Mouse (Mus musculus): Measurements from ENCODE around the gene Acot10. TPM values are rescaled to one million over a fixed set of nuclear protein-coding genes. Genes with fewer than 3 reads are reported as not detected.
"Not testable (repeated sequence)": the region's sequence is repeated elsewhere in the genome, so short reads cannot be mapped to it uniquely, and the experiment has no call there.

Gene Acot10
- 0.05 TPM for polyA plus RNA-seq (2012; fragmentation: generic; extraction: Trizol)
- long read RNA-seq, experiment 1 = 0 reads
- long read RNA-seq, experiment 2 = 0 reads

DNA sequence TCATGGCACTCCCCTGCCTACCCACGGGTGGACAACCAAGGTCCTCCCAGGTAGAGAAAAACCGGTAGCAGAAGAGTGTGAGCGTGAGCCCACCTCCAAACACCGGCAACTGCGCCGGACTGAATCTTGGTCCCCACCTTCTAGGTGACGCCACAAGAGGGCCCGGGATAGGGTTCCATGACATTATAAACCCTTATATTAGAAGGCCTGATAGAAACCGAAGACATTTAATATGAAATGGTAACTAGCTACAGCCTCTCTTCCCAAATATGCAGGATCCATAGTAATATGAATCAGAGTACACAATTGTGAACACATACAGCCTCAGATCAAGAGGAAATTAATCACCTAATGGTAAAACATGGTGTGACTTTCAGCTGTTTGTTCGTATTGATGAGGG lies at the start of gene Acot10:
Gene Acot10 (minus strand): TSS at position 101 of the 400 bp plus-strand sequence.
- no peak within 1 kb of the TSS for H3ac ChIP-seq (ENCODE audit: control insufficient read depth, insufficient read length, low read depth)
- no peaks in the 10 kb centered on the region for H3K79me3 ChIP-seq (ENCODE audit: low read depth)
- no peak for TF ChIP-seq MYOD1 (IDR thresholded peaks at IDR 0.05; ENCODE audit: control insufficient read depth, insufficient read length, low read depth)
- no peak for TF ChIP-seq CTCF (IDR thresholded peaks at IDR 0.05; ENCODE audit: control insufficient read depth, insufficient read depth, insufficient read length)
- TF ChIP-seq MAX (IDR thresholded peaks at IDR 0.05) = no peak
- no peak for TF ChIP-seq MYOG (IDR thresholded peaks at IDR 0.05; ENCODE audit: control insufficient read depth, extremely low read depth, insufficient read length)
- no peak for TF ChIP-seq CEBPB (IDR thresholded peaks at IDR 0.05; ENCODE audit: low read depth)
- no peak for TF ChIP-seq FOSL1 (IDR thresholded peaks at IDR 0.05; ENCODE audit: insufficient read depth, low read length, poor library complexity, severe bottlenecking)
- TF ChIP-seq USF1 (IDR thresholded peaks at IDR 0.05; ENCODE audit: low read depth) = no peak
- H3K79me2 ChIP-seq (ENCODE audit: control insufficient read depth, insufficient read depth) = no peaks in the 10 kb centered on the region
- no peak within 1 kb of the TSS for H3K4me3 ChIP-seq (ENCODE audit: insufficient read depth, poor library complexity, severe bottlenecking)
- H3K36me3 ChIP-seq (ENCODE audit: control insufficient read depth, insufficient read depth) = no peaks in the 10 kb centered on the region
- no peaks in the 10 kb centered on the region for H3K27me3 ChIP-seq (ENCODE audit: control insufficient read depth, insufficient read depth, insufficient read length)

DNA sequence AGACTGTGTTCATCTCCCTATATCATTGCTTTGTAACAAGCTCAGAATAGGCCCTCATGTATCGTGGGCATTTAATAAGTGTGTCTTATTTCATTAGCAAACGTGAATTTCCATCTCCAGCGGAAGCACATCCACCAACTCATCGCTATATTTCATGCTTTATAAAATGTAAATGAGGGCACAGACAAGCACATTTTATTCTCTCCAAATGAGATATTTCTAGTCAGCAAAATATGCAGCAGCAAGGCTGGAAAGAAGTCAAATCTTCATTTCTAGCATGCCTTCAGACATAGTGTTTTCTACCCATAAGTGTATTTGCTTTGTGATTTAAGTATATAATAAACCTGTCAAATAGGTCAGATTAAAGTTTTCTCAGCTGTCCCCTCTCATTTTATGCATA lies 45.3 kb upstream of the Acot10 start:
- TF ChIP-seq USF1 (IDR thresholded peaks at IDR 0.05; ENCODE audit: low read depth) = no peak
- TF ChIP-seq CEBPB (IDR thresholded peaks at IDR 0.05; ENCODE audit: low read depth) = no peak
- no peak for TF ChIP-seq MYOD1 (IDR thresholded peaks at IDR 0.05; ENCODE audit: control insufficient read depth, insufficient read length, low read depth)
- TF ChIP-seq MYOG (IDR thresholded peaks at IDR 0.05; ENCODE audit: control insufficient read depth, extremely low read depth, insufficient read length) = no peak
- no peak for TF ChIP-seq FOSL1 (IDR thresholded peaks at IDR 0.05; ENCODE audit: insufficient read depth, low read length, poor library complexity, severe bottlenecking)
- TF ChIP-seq CTCF (IDR thresholded peaks at IDR 0.05; ENCODE audit: control insufficient read depth, insufficient read depth, insufficient read length) = no peak
- no peak for TF ChIP-seq MAX (IDR thresholded peaks at IDR 0.05)
- no peak overlapping the region for H3ac ChIP-seq (ENCODE audit: control insufficient read depth, insufficient read length, low read depth)
- H3K27me3 ChIP-seq (ENCODE audit: control insufficient read depth, insufficient read depth, insufficient read length) = no peaks in the 10 kb centered on the region
- no peaks in the 10 kb centered on the region for H3K79me3 ChIP-seq (ENCODE audit: low read depth)
- H3K4me3 ChIP-seq (ENCODE audit: insufficient read depth, poor library complexity, severe bottlenecking) = no peak overlapping the region
- H3K36me3 ChIP-seq (ENCODE audit: control insufficient read depth, insufficient read depth) = no peaks in the 10 kb centered on the region
- no peaks in the 10 kb centered on the region for H3K79me2 ChIP-seq (ENCODE audit: control insufficient read depth, insufficient read depth)

DNA sequence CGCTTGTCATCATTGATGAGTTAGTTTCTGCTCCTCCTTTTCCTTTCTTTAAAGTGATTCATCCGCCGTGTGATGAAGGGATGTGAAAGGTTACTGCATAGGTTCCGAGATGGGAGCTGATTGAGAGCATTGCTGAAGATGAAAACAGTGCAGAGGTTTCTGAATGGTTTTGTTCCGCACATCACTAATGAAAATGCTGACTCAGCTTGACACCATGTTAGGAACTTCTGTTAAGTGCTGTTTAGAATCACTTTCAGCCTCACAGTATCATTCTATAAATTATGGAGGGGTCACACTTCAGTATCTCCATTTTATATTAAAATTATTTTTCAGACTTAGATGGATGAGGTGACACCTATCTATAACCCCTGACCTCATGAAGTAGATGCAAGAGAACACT lies 29.7 kb upstream of the Acot10 start:
- Histone ChIP-seq H3K4me3 (ENCODE audit: insufficient read depth, poor library complexity, severe bottlenecking) (no peak overlapping the region), H3K79me2 (ENCODE audit: control insufficient read depth, insufficient read depth) (no peaks in the 10 kb centered on the region), H3K79me3 (ENCODE audit: low read depth) (no peaks in the 10 kb centered on the region), H3K27me3 (ENCODE audit: control insufficient read depth, insufficient read depth, insufficient read length) (no peaks in the 10 kb centered on the region), H3ac (ENCODE audit: control insufficient read depth, insufficient read length, low read depth) (no peak overlapping the region), H3K36me3 (ENCODE audit: control insufficient read depth, insufficient read depth) (no peaks in the 10 kb centered on the region)
- no peak for TF ChIP-seq MYOD1 (IDR thresholded peaks at IDR 0.05; ENCODE audit: control insufficient read depth, insufficient read length, low read depth)
- TF ChIP-seq FOSL1 (IDR thresholded peaks at IDR 0.05; ENCODE audit: insufficient read depth, low read length, poor library complexity, severe bottlenecking) = no peak
- TF ChIP-seq CTCF (IDR thresholded peaks at IDR 0.05; ENCODE audit: control insufficient read depth, insufficient read depth, insufficient read length) = no peak
- TF ChIP-seq MYOG (IDR thresholded peaks at IDR 0.05; ENCODE audit: control insufficient read depth, extremely low read depth, insufficient read length) = no peak
- no peak for TF ChIP-seq USF1 (IDR thresholded peaks at IDR 0.05; ENCODE audit: low read depth)
- TF ChIP-seq MAX (IDR thresholded peaks at IDR 0.05) = no peak
- TF ChIP-seq CEBPB (IDR thresholded peaks at IDR 0.05; ENCODE audit: low read depth) = no peak

DNA sequence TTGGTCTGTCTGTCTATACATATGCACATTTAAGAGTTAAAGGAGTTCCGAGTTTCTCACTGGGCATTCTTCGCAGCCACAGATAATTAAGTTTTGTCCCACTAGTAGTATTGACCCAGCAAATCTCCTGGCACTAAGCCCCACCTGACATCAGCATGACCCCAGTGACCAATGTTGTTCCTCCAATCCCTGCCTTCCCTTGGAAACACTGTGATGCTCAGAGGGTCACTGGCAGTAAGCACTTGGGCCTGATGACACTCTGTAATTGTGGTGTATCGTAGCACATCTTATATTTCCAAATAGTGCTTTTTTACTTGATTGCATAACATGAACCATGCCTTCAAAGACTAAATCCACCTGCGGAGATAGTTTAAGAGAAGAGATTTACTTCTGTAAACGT lies 17.6 kb upstream of the Acot10 start:
- Histone ChIP-seq H3K79me2 (ENCODE audit: control insufficient read depth, insufficient read depth) (no peaks in the 10 kb centered on the region), H3K79me3 (ENCODE audit: low read depth) (no peaks in the 10 kb centered on the region), H3K4me3 (ENCODE audit: insufficient read depth, poor library complexity, severe bottlenecking) (no peak overlapping the region), H3ac (ENCODE audit: control insufficient read depth, insufficient read length, low read depth) (no peak overlapping the region), H3K27me3 (ENCODE audit: control insufficient read depth, insufficient read depth, insufficient read length) (no peaks in the 10 kb centered on the region), H3K36me3 (ENCODE audit: control insufficient read depth, insufficient read depth) (no peaks in the 10 kb centered on the region)
- no peak for TF ChIP-seq USF1 (IDR thresholded peaks at IDR 0.05; ENCODE audit: low read depth)
- no peak for TF ChIP-seq CEBPB (IDR thresholded peaks at IDR 0.05; ENCODE audit: low read depth)
- TF ChIP-seq MYOG (IDR thresholded peaks at IDR 0.05; ENCODE audit: control insufficient read depth, extremely low read depth, insufficient read length) = no peak
- TF ChIP-seq CTCF (IDR thresholded peaks at IDR 0.05; ENCODE audit: control insufficient read depth, insufficient read depth, insufficient read length) = no peak
- TF ChIP-seq MAX (IDR thresholded peaks at IDR 0.05) = no peak
- TF ChIP-seq FOSL1 (IDR thresholded peaks at IDR 0.05; ENCODE audit: insufficient read depth, low read length, poor library complexity, severe bottlenecking) = no peak
- TF ChIP-seq MYOD1 (IDR thresholded peaks at IDR 0.05; ENCODE audit: control insufficient read depth, insufficient read length, low read depth) = no peak

DNA sequence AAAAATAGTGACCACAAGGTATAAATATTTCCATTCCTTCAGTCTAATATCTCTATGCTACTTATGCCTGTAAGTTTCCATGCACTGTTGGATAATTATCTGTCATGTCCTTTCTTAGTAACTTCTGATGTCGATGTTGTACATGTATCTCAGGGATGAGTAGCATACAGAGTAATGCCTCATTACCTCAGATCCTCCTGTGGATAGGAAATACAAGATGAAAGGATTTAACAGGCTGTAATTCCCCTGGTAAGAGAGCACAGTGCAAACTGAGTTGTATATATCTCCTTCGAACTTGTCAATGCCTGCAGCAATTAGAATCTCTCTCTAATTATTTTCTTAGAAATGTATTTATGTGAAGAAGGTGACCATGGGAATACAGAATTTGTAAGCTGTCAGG lies 16.2 kb upstream of the Acot10 start:
- H3K27me3 ChIP-seq (ENCODE audit: control insufficient read depth, insufficient read depth, insufficient read length) = no peaks in the 10 kb centered on the region
- TF ChIP-seq MYOD1 (IDR thresholded peaks at IDR 0.05; ENCODE audit: control insufficient read depth, insufficient read length, low read depth) = no peak
- TF ChIP-seq MYOG (IDR thresholded peaks at IDR 0.05; ENCODE audit: control insufficient read depth, extremely low read depth, insufficient read length) = no peak
- TF ChIP-seq FOSL1 (IDR thresholded peaks at IDR 0.05; ENCODE audit: insufficient read depth, low read length, poor library complexity, severe bottlenecking) = no peak
- TF ChIP-seq USF1 (IDR thresholded peaks at IDR 0.05; ENCODE audit: low read depth) = no peak
- TF ChIP-seq CTCF (IDR thresholded peaks at IDR 0.05; ENCODE audit: control insufficient read depth, insufficient read depth, insufficient read length) = no peak
- TF ChIP-seq CEBPB (IDR thresholded peaks at IDR 0.05; ENCODE audit: low read depth) = no peak
- no peak for TF ChIP-seq MAX (IDR thresholded peaks at IDR 0.05)
- no peak overlapping the region for H3ac ChIP-seq (ENCODE audit: control insufficient read depth, insufficient read length, low read depth)
- no peaks in the 10 kb centered on the region for H3K79me3 ChIP-seq (ENCODE audit: low read depth)
- H3K4me3 ChIP-seq (ENCODE audit: insufficient read depth, poor library complexity, severe bottlenecking) = no peak overlapping the region
- no peaks in the 10 kb centered on the region for H3K79me2 ChIP-seq (ENCODE audit: control insufficient read depth, insufficient read depth)
- no peaks in the 10 kb centered on the region for H3K36me3 ChIP-seq (ENCODE audit: control insufficient read depth, insufficient read depth)

DNA sequence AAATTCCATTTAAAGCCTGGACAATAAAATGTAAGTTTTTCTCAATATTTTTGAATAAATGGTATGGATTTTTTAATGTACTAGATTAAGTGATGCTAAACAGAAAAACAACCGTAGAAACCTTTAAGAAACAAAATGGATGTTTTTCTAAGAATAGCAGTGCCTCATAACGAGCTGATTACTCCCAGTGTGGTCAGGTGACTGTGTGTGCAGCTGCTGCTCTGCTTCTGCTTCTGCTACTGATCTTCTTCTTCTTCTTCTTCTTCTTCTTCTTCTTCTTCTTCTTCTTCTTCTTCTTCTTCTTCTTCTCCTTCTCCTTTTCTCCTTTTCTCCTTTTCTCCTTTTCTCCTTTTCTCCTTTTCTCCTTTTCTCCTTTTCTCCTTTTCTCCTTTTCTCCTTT lies 3.0 kb upstream of the Acot10 start:
- H3K36me3 ChIP-seq (ENCODE audit: control insufficient read depth, insufficient read depth); H3K4me3 ChIP-seq (ENCODE audit: insufficient read depth, poor library complexity, severe bottlenecking); H3K27me3 ChIP-seq (ENCODE audit: control insufficient read depth, insufficient read depth, insufficient read length); H3K79me2 ChIP-seq (ENCODE audit: control insufficient read depth, insufficient read depth); H3ac ChIP-seq (ENCODE audit: control insufficient read depth, insufficient read length, low read depth); H3K79me3 ChIP-seq (ENCODE audit: low read depth): not testable (repeated sequence)
- TF ChIP-seq USF1 (IDR thresholded peaks at IDR 0.05; ENCODE audit: low read depth) = peak; percentile 40
